Mouse (Mus musculus) thymus, postnatal 0 days (tissue): ENCODE measurements around the gene Pramef6. TPM values are rescaled to one million over a fixed set of nuclear protein-coding genes. Genes with fewer than 3 reads are reported as not detected.
"Not testable (repeated sequence)": the region's sequence is repeated elsewhere in the genome, so short reads cannot be mapped to it uniquely, and the experiment has no call there.

Source experiments
- DNase-seq: peaks from one replicate; pipeline ENCODE4 v3.0.0-alpha.2; 2015; ENCODE audit warnings: low spot score
- polyA plus RNA-seq: library from polyadenylated mRNA; unstranded; fragments of >200 nt; fragmentation: Nextera tagmentation; extraction: Ambion mirVana; gene quantifications from 2 replicates; pipeline ENCODE4 v1.2.1, GENCODE M21; 2015

The Pramef6 gene
- not detected in 2 replicates for polyA plus RNA-seq

GRCm38 (mm10) chr4:143900280-143900679 lies at the start of gene Pramef6:
Gene Pramef6, minus strand, starts transcription at chr4:143900380.
- not testable (repeated sequence) for DNase-seq

GRCm38 (mm10) chr4:143894406-143894805 lies 5.8 kb downstream of the Pramef6 start:
- DNase-seq, result not testable (repeated sequence)

GRCm38 (mm10) chr4:143882371-143882770 lies 17.8 kb downstream of the Pramef6 start:
- DNase-seq, result not testable (repeated sequence)

GRCm38 (mm10) chr4:143846197-143846596 lies 54.0 kb downstream of the Pramef6 start, which contains the start of gene Gm13103:
Gene Gm13103, plus strand, starts transcription at chr4:143846497.
- not testable (repeated sequence) for DNase-seq

Other genes starting within 250 kb of the Pramef6 start
- not detected in 2 replicates for gene Gm13088, start 243.1 kb downstream of the Pramef6 start, polyA plus RNA-seq
- gene Gm13089, start 197.7 kb downstream of the Pramef6 start, polyA plus RNA-seq, result not detected in 2 replicates
- not detected in 2 replicates for gene Gm13078, start 180.9 kb downstream of the Pramef6 start, polyA plus RNA-seq
- not detected in 2 replicates for gene Gm13023, start 111.0 kb downstream of the Pramef6 start, polyA plus RNA-seq
- not detected in 2 replicates for gene Gm13084, start 84.3 kb downstream of the Pramef6 start, polyA plus RNA-seq
- gene Gm13103, start 53.9 kb downstream of the Pramef6 start, polyA plus RNA-seq, result not detected in 2 replicates
- gene Pramef25, start 50.6 kb upstream of the Pramef6 start, polyA plus RNA-seq, result not detected in 2 replicates
- gene Gm13101, start 66.6 kb upstream of the Pramef6 start, polyA plus RNA-seq, result not detected in 2 replicates
- gene Pramef17, start 94.0 kb upstream of the Pramef6 start, polyA plus RNA-seq, result not detected in 2 replicates
- gene Pramel4, start 158.7 kb upstream of the Pramef6 start, polyA plus RNA-seq, result not detected in 2 replicates
- not detected in 2 replicates for gene Gm13102, start 206.1 kb upstream of the Pramef6 start, polyA plus RNA-seq